Mouse (Mus musculus) liver, embryonic 16.5 days (tissue): Measurements from ENCODE around the gene Mapt. TPM values are rescaled to one million over a fixed set of nuclear protein-coding genes. Genes with fewer than 3 reads are reported as not detected.

ENCODE experiments used
- ATAC-seq: fragments of 200-750 bp; cut with Nextera tagmentation; 2 replicates; pipeline ENCODE4 v1.8.0; 2017; ENCODE audit warnings: low read depth, mild to moderate bottlenecking, moderate number of reproducible peaks, moderate library complexity
- H3K27ac ChIP-seq: fragments of 300-500 bp; sonication (generic); 2 replicates; pipeline ENCODE4 v1.5.1; 2014; ENCODE audit warnings: mild to moderate bottlenecking, low read length
- H3K27me3 ChIP-seq: fragments of 300-500 bp; sonication (generic); 2 replicates; pipeline ENCODE4 v1.6.1; 2014; ENCODE audit warnings: low read depth, low read length, mixed read lengths; ENCODE audit not compliant: control insufficient read depth, insufficient read depth
- H3K36me3 ChIP-seq: fragments of 300-500 bp; sonication (generic); 2 replicates; pipeline ENCODE4 v1.6.1; 2014; ENCODE audit warnings: mild to moderate bottlenecking; ENCODE audit not compliant: control insufficient read depth, insufficient read depth
- H3K4me1 ChIP-seq: fragments of 300-500 bp; sonication (generic); 2 replicates; pipeline ENCODE4 v1.6.1; 2014; ENCODE audit warnings: low read depth, low read length, mixed read lengths; ENCODE audit not compliant: control insufficient read depth
- H3K4me2 ChIP-seq: fragments of 300-500 bp; sonication (generic); 2 replicates; pipeline ENCODE4 v1.6.1; 2014; ENCODE audit warnings: low read depth, low read length, mixed read lengths
- H3K4me3 ChIP-seq: fragments of 300-500 bp; sonication (generic); 2 replicates; pipeline ENCODE4 v1.5.1; 2014; ENCODE audit warnings: low read depth, mild to moderate bottlenecking, low read length
- H3K9ac ChIP-seq: fragments of 300-500 bp; sonication (generic); 2 replicates; pipeline ENCODE4 v1.6.1; 2014; ENCODE audit warnings: low read depth, low read length
- H3K9me3 ChIP-seq: fragments of 300-500 bp; sonication (generic); replicated peaks from 2 replicates; pipeline ENCODE4 v1.6.1; 2016; ENCODE audit warnings: low read length; ENCODE audit not compliant: control insufficient read depth
- WGBS: fragments of 180-500 bp; shearing (Covaris S2); extraction: QIAGEN DNeasy Blood & Tissue Kit; methylation state at CpG from one replicate; pipeline ENCODE4 v1.1.7; 2014; ENCODE audit not compliant: insufficient replicate concordance; 5-methylcytosine and 5-hydroxymethylcytosine counted together
- polyA plus RNA-seq: library from polyadenylated mRNA; unstranded; fragments of >200 nt; fragmentation: Nextera tagmentation; extraction: Ambion mirVana; gene quantifications from 2 replicates; pipeline ENCODE4 v1.2.1, GENCODE M21; 2015

Gene Mapt
- polyA plus RNA-seq, 1 experiment from 2014 or later, result 0.53 TPM

DNA sequence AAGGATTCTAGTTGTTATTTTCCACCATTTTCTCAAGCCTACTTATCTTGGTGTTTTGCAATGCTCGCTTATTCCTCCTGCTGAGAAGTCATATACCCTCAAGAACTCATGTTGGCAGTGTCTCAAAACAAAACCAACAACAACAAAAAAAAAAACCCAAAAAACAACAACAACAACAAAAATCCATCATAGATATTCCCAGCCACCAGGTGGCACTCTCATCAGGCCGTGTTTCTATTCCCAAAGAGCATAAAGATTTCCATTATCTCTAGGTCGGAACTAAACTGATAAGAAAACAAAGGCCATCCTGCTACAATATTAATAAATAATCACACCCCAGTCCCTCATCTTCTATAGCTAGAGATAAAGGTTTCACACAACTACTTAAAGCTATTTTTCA lies 115.7 kb downstream of the Mapt start:
- Histone ChIP-seq H3K4me1 (no peaks in the 10 kb centered on the region), H3K4me2 (no peak overlapping the region), H3K9ac (no peak overlapping the region), H3K36me3 (peaks cover 42% of the 10 kb centered on the region), H3K9me3 (no peaks in the 10 kb centered on the region), H3K27ac (no peak overlapping the region), H3K27me3 (no peaks in the 10 kb centered on the region), H3K4me3 (no peak overlapping the region)
- no peak for ATAC-seq
- WGBS, result 49% methylated on average over 3 of the region's 3 CpGs

DNA sequence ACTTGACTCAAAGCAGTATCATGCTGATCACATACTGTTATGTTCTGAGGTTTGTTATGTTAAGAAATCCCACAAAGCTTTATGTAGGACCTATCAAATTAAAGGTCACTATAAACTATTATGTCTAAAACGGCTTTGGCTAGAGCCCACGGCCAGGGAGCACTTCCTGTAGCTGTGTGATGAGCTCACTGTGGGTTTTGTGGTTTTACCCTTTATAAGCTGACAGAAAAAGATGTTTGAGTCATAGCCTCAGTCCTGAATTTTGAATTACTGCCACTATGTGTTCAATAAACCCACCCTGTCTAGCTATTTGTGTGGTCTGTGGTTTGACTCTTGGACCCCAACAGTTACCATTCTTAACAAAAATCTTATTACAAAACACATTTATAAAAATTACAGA lies 130.6 kb downstream of the Mapt start:
- 5% methylated on average over 2 of the region's 2 CpGs for WGBS
- Histone ChIP-seq H3K9me3 (no peaks in the 10 kb centered on the region), H3K4me3 (no peak overlapping the region), H3K4me2 (no peak overlapping the region), H3K27me3 (no peaks in the 10 kb centered on the region), H3K9ac (no peak overlapping the region), H3K27ac (no peak overlapping the region), H3K4me1 (no peaks in the 10 kb centered on the region; the same call in 1 of the 2 replicates), H3K36me3 (peaks cover 2% of the 10 kb centered on the region)
- no peak for ATAC-seq

DNA sequence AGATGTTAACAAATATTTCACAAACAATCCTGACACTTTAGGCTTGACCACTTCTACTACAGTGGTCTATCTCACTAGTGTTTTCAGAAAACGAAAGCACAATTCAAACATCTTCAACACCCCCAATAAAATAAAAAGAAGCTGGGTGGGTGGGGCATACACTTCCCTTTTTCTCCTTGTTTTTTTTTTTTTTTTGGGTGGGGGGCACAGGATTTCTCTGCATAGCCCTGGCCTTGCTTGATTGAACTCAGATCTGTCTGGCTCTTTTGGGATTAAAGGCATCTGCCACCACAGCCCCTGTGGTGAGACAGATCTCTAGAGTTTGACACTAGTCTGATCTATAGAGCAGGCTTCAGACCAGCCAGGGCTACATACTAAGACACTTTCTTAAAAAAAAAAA lies 131.5 kb downstream of the Mapt start:
- H3K27me3 ChIP-seq, result no peaks in the 10 kb centered on the region
- no peak overlapping the region for H3K4me2 ChIP-seq
- no peak overlapping the region for H3K9ac ChIP-seq
- no peaks in the 10 kb centered on the region; the same call in 1 of the 2 replicates for H3K4me1 ChIP-seq
- H3K36me3 ChIP-seq, result no peaks in the 10 kb centered on the region
- H3K4me3 ChIP-seq, result no peak overlapping the region
- H3K9me3 ChIP-seq, result no peaks in the 10 kb centered on the region
- H3K27ac ChIP-seq, result no peak overlapping the region
- WGBS, result 67% methylated on average over 1 of the region's 1 CpGs
- no peak for ATAC-seq

DNA sequence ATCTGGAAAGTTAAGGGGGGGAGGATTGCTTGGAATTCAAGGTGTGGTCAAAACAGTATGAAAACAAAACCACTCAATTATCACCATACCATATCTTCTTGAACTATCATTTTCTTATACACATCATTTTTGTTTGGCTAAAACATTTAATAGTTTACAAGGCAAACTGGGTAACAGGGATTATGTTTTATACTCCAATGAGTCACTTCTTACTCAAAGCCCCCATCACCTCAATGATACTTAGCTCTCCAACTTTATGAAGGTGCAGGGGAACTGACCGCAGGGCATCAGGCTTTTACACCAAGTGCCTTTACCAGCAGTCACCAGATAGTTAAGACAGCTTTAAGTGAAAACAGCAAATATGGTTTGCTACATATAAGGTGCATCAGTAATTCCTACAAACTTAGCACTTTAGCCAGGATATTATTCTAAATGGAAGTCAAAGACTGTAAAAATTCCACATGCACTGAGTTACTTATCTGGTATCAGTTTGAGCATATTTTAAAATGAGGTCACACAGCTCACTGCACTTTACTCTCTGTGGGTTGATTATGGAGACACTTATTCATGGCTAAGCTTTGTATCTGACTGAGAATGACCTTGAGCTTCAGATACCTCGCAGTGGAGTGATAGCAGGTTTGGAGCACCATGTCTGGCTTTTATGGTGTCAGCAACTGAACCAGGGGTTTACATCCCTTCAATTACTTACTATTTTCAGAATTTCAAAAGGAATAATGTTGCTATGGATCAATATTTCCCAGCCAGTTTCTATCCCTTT lies 132.8 kb downstream of the Mapt start:
- H3K4me2 ChIP-seq, result no peak overlapping the region
- no peaks in the 10 kb centered on the region; the same call in 1 of the 2 replicates for H3K4me1 ChIP-seq
- H3K36me3 ChIP-seq, result no peaks in the 10 kb centered on the region
- no peak overlapping the region for H3K9ac ChIP-seq
- no peak overlapping the region for H3K27ac ChIP-seq
- no peak for ATAC-seq
- H3K4me3 ChIP-seq, result no peak overlapping the region
- H3K27me3 ChIP-seq, result no peaks in the 10 kb centered on the region
- no peaks in the 10 kb centered on the region for H3K9me3 ChIP-seq
- WGBS, result 72% methylated on average over 2 of the region's 2 CpGs

DNA sequence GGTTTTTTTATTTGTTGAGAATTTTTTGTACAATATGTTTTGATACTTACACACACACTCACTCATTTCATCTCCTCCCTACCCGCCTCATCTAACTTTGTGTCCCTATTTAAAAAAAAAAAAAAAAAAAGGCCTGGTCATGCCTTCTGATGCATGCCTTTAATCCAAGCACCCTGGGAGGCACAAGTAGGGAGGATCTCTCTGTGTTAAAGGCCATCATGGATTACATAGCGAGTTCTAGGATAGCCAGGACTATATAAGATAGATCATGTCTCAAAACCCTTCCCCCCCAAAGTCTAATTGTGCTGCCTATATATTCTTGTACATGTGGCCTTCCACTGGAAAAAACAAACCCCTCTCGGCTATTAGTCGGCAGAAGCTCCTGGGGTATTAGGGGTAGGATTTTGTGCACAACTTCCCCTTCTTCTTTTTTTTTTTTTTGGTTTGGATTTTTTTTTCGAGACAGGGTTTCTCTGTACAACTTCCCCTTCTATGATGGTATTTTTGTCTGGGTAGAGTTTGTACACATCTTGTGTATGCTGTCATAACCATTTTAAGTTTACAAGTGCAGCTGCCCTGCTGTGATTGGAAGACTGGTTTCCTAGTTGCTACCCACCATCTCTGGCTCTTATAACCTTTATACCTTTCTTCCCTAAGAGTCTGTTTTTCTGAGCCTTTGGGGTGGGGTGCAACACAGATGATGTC lies 136.4 kb downstream of the Mapt start:
- Histone ChIP-seq H3K4me2 (no peak overlapping the region), H3K9ac (no peak overlapping the region), H3K9me3 (no peaks in the 10 kb centered on the region), H3K4me3 (no peak overlapping the region), H3K27me3 (no peaks in the 10 kb centered on the region), H3K4me1 (no peaks in the 10 kb centered on the region), H3K36me3 (no peaks in the 10 kb centered on the region), H3K27ac (no peak overlapping the region)
- WGBS, result 55% methylated on average over 5 of the region's 5 CpGs
- no peak for ATAC-seq

DNA sequence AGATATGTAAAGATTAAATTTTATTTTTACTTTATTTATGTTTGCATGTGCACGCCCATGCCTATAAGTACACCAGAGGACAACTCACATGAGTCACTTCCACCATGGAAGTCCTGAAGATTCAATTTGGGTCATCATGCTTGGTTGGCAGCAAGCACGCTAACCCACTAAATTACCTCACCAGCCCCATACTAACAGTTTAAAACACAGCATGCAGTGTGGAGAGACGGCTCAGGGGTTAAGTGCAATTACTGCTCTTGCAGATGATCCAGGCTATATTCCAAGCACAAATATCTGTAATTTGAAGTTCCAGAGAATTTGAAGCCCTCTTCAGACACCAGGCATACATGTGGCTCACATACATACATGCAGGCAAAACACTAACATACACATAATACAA lies 145.1 kb downstream of the Mapt start:
- no peak overlapping the region for H3K4me3 ChIP-seq
- H3K27ac ChIP-seq, result no peak overlapping the region
- no peaks in the 10 kb centered on the region for H3K4me1 ChIP-seq
- no peak for ATAC-seq
- no peak overlapping the region for H3K4me2 ChIP-seq
- H3K36me3 ChIP-seq, result peaks cover 2% of the 10 kb centered on the region; the same call in 1 of the 2 replicates
- no peak overlapping the region for H3K9ac ChIP-seq
- 86% methylated on average over 3 of the region's 3 CpGs for WGBS
- H3K27me3 ChIP-seq, result no peaks in the 10 kb centered on the region
- H3K9me3 ChIP-seq, result no peaks in the 10 kb centered on the region

DNA sequence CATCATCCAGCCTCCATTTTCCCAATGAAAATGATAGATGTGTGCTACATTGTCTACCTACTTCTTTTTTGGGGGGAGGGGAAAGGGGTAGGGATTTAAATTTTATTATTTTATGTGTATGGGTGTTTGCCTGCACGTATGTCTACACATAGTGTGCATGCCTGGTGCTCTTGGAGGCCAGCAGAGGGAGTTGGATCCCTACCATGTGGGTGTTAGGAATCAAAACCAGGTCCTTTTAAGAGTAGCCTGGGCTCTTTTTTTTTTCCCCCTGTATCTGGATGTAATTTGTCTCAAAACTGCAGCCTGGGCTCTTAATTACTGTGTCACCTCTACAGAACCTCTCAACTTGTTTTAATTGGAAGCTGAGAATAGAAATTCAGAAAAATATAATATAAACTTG lies 148.4 kb downstream of the Mapt start:
- no peaks in the 10 kb centered on the region for H3K9me3 ChIP-seq
- H3K36me3 ChIP-seq, result peaks cover 2% of the 10 kb centered on the region; the same call in 1 of the 2 replicates
- H3K4me2 ChIP-seq, result no peak overlapping the region
- H3K4me1 ChIP-seq, result no peaks in the 10 kb centered on the region
- H3K9ac ChIP-seq, result no peak overlapping the region
- no peaks in the 10 kb centered on the region for H3K27me3 ChIP-seq
- H3K4me3 ChIP-seq, result no peak overlapping the region
- ATAC-seq, result no peak
- WGBS, result 61% methylated on average over 1 of the region's 1 CpGs
- no peak overlapping the region for H3K27ac ChIP-seq
